Mouse (Mus musculus) midbrain, embryonic 16.5 days (tissue): ENCODE data around the gene Lrrc29. TPM values are rescaled to one million over a fixed set of nuclear protein-coding genes. Genes with fewer than 3 reads are reported as not detected.
"Not testable (repeated sequence)": the region's sequence is repeated elsewhere in the genome, so short reads cannot be mapped to it uniquely, and the experiment has no call there.

Experiments
- ATAC-seq: fragments of 200-750 bp; cut with Nextera tagmentation; 2 replicates; pipeline ENCODE4 v1.8.0; 2017; ENCODE audit warnings: moderate TSS enrichment
- H3K27ac ChIP-seq: fragments of 300-500 bp; sonication (generic); 2 replicates; pipeline ENCODE4 v1.5.1; 2014; ENCODE audit warnings: mild to moderate bottlenecking, low read length, mixed read lengths
- H3K27me3 ChIP-seq: fragments of 300-500 bp; sonication (generic); 2 replicates; pipeline ENCODE4 v1.6.1; 2014; ENCODE audit warnings: low read depth, low read length, mixed read lengths; ENCODE audit not compliant: control insufficient read depth, insufficient read depth
- H3K36me3 ChIP-seq: fragments of 300-500 bp; sonication (generic); 2 replicates; pipeline ENCODE4 v1.6.1; 2014; ENCODE audit warnings: mild to moderate bottlenecking, low read length, moderate library complexity, mixed read lengths; ENCODE audit not compliant: control insufficient read depth, insufficient read depth
- H3K4me1 ChIP-seq: fragments of 300-500 bp; sonication (generic); 2 replicates; pipeline ENCODE4 v1.6.1; 2014; ENCODE audit warnings: mild to moderate bottlenecking, low read length, mixed read lengths; ENCODE audit not compliant: control insufficient read depth, insufficient read depth
- H3K4me2 ChIP-seq: fragments of 300-500 bp; sonication (generic); 2 replicates; pipeline ENCODE4 v1.6.1; 2014; ENCODE audit warnings: mild to moderate bottlenecking, low read length, mixed read lengths
- H3K4me3 ChIP-seq: fragments of 300-500 bp; sonication (generic); 2 replicates; pipeline ENCODE4 v1.5.1; 2014; ENCODE audit warnings: low read depth, mild to moderate bottlenecking, low read length, moderate library complexity, mixed read lengths
- H3K9ac ChIP-seq: fragments of 300-500 bp; sonication (generic); 2 replicates; pipeline ENCODE4 v1.6.1; 2014; ENCODE audit warnings: low read depth, low read length, mixed read lengths
- H3K9me3 ChIP-seq: fragments of 300-500 bp; sonication (generic); replicated peaks from 2 replicates; pipeline ENCODE4 v1.6.1; 2014; ENCODE audit warnings: mild to moderate bottlenecking, low read length, mixed read lengths; ENCODE audit not compliant: control insufficient read depth, poor library complexity, severe bottlenecking
- WGBS: fragments of 180-500 bp; shearing (Covaris S2); extraction: QIAGEN DNeasy Blood & Tissue Kit; methylation state at CpG from one replicate; pipeline ENCODE4 v1.1.7; 2014; 5-methylcytosine and 5-hydroxymethylcytosine counted together
- polyA plus RNA-seq: library from polyadenylated mRNA; unstranded; fragments of >200 nt; fragmentation: Nextera tagmentation; extraction: Ambion mirVana; gene quantifications from 2 replicates; pipeline ENCODE4 v1.2.1, GENCODE M21; 2015

The Lrrc29 gene
- polyA plus RNA-seq, 1 experiment from 2014 or later, result 0.83 TPM

GRCm38 (mm10) chr8:105291364-105291763 is 34.7 kb downstream of the Lrrc29 start:
- not testable (repeated sequence) for H3K36me3 ChIP-seq, H3K9me3 ChIP-seq, H3K27ac ChIP-seq, H3K4me3 ChIP-seq, ATAC-seq, H3K27me3 ChIP-seq, H3K9ac ChIP-seq, H3K4me2 ChIP-seq
- 87% methylated on average over 8 of the region's 8 CpGs for WGBS
- peaks cover 27% of the 10 kb centered on the region for H3K4me1 ChIP-seq

GRCm38 (mm10) chr8:105290554-105291314 is 35.3 kb downstream of the Lrrc29 start:
- Histone ChIP-seq H3K9ac (peak overlapping the region; percentile 50), H3K4me1 (peaks cover 34% of the 10 kb centered on the region)
- WGBS, result 9% methylated on average over 31 of the region's 31 CpGs

GRCm38 (mm10) chr8:105289805-105290460 is 36.1 kb downstream of the Lrrc29 start, which contains the start of gene 4931428F04Rik:
Gene 4931428F04Rik, minus strand, starts transcription at chr8:105289864.
- peak; percentile 46 for ATAC-seq
- peak within 1 kb of the TSS; percentile 52 for H3K4me3 ChIP-seq
- H3K27ac ChIP-seq, result peak within 1 kb of the TSS; percentile 86
- H3K27me3 ChIP-seq, result no peaks in the 10 kb centered on the region
- peak within 1 kb of the TSS; percentile 79 for H3K4me2 ChIP-seq
- WGBS, result under 1% methylated on average over 42 of the region's 43 CpGs
- peak within 1 kb of the TSS; percentile 69 for H3K9ac ChIP-seq
- no peaks in the 10 kb centered on the region; the same call in 1 of the 2 replicates for H3K36me3 ChIP-seq
- H3K4me1 ChIP-seq, result peaks cover 38% of the 10 kb centered on the region
- no peaks in the 10 kb centered on the region for H3K9me3 ChIP-seq

More at GRCm38 (mm10) chr8:105290554-105291314, 35.3 kb downstream of the Lrrc29 start:
- H3K9me3 ChIP-seq, result no peaks in the 10 kb centered on the region
- no peak overlapping the region for H3K27ac ChIP-seq
- H3K27me3 ChIP-seq, result no peaks in the 10 kb centered on the region
- peak overlapping the region; percentile 79 for H3K4me2 ChIP-seq
- H3K36me3 ChIP-seq, result no peaks in the 10 kb centered on the region; the same call in 1 of the 2 replicates
- no peak for ATAC-seq
- peak overlapping the region; percentile 52 for H3K4me3 ChIP-seq

GRCm38 (mm10) chr8:105288958-105289732 is 36.9 kb downstream of the Lrrc29 start:
- H3K9ac ChIP-seq, result peak overlapping the region; percentile 69
- ATAC-seq, result peak; percentile 92
- peaks cover 41% of the 10 kb centered on the region for H3K4me1 ChIP-seq
- peak overlapping the region; percentile 52 for H3K4me3 ChIP-seq
- no peaks in the 10 kb centered on the region for H3K27me3 ChIP-seq
- H3K4me2 ChIP-seq, result peak overlapping the region; percentile 79
- no peaks in the 10 kb centered on the region for H3K9me3 ChIP-seq
- under 1% methylated on average over 53 of the region's 53 CpGs for WGBS
- H3K27ac ChIP-seq, result peak overlapping the region; percentile 86
- peaks cover 4% of the 10 kb centered on the region; the same call in 1 of the 2 replicates for H3K36me3 ChIP-seq

GRCm38 (mm10) chr8:105288231-105288630 is 37.8 kb downstream of the Lrrc29 start:
- no peak for ATAC-seq
- Histone ChIP-seq H3K27ac (peak overlapping the region; percentile 86), H3K27me3 (no peaks in the 10 kb centered on the region), H3K4me2 (peak overlapping the region; percentile 79), H3K36me3 (peaks cover 4% of the 10 kb centered on the region; the same call in 1 of the 2 replicates), H3K4me3 (peak overlapping the region; percentile 52), H3K9ac (peak overlapping the region; percentile 69), H3K4me1 (peaks cover 41% of the 10 kb centered on the region), H3K9me3 (no peaks in the 10 kb centered on the region)
- WGBS, result 81% methylated on average over 5 of the region's 5 CpGs

- H3K27ac ChIP-seq, result no peak overlapping the region
- H3K27me3 ChIP-seq, result no peaks in the 10 kb centered on the region; the same call in 1 of the 2 replicates
- no peak overlapping the region for H3K4me3 ChIP-seq
- H3K4me1 ChIP-seq, result peaks cover 41% of the 10 kb centered on the region
- peaks cover 12% of the 10 kb centered on the region for H3K36me3 ChIP-seq
- ATAC-seq, result no peak
- peak overlapping the region; percentile 79 for H3K4me2 ChIP-seq
- 88% methylated on average over 4 of the region's 4 CpGs for WGBS
- no peaks in the 10 kb centered on the region for H3K9me3 ChIP-seq
- no peak overlapping the region for H3K9ac ChIP-seq
Measured at GRCm38 (mm10) chr8:105286907-105287306, 39.2 kb downstream of the Lrrc29 start.

- H3K4me1 ChIP-seq, result peaks cover 36% of the 10 kb centered on the region
- no peak overlapping the region for H3K4me2 ChIP-seq
- H3K9ac ChIP-seq, result peak overlapping the region; percentile 36; the same call in 1 of the 2 replicates
- H3K9me3 ChIP-seq, result no peaks in the 10 kb centered on the region
- 46% methylated on average over 12 of the region's 12 CpGs for WGBS
- no peak overlapping the region for H3K27ac ChIP-seq
- H3K36me3 ChIP-seq, result peaks cover 17% of the 10 kb centered on the region
- no peaks in the 10 kb centered on the region; the same call in 1 of the 2 replicates for H3K27me3 ChIP-seq
- H3K4me3 ChIP-seq, result no peak overlapping the region
- no peak for ATAC-seq
Measured at GRCm38 (mm10) chr8:105285514-105285913, 40.6 kb downstream of the Lrrc29 start.

- no peak overlapping the region for H3K27ac ChIP-seq
- H3K36me3 ChIP-seq, result peaks cover 20% of the 10 kb centered on the region
- H3K27me3 ChIP-seq, result peaks cover 2% of the 10 kb centered on the region; the same call in 1 of the 2 replicates
- peaks cover 30% of the 10 kb centered on the region for H3K4me1 ChIP-seq
- H3K4me3 ChIP-seq, result no peak overlapping the region
- 28% methylated on average over 23 of the region's 23 CpGs for WGBS
- no peak for ATAC-seq
- H3K4me2 ChIP-seq, result no peak overlapping the region
- no peaks in the 10 kb centered on the region for H3K9me3 ChIP-seq
- no peak overlapping the region for H3K9ac ChIP-seq
Measured at GRCm38 (mm10) chr8:105283074-105283473, 43.0 kb downstream of the Lrrc29 start.
